In the genomic region with DNA sequence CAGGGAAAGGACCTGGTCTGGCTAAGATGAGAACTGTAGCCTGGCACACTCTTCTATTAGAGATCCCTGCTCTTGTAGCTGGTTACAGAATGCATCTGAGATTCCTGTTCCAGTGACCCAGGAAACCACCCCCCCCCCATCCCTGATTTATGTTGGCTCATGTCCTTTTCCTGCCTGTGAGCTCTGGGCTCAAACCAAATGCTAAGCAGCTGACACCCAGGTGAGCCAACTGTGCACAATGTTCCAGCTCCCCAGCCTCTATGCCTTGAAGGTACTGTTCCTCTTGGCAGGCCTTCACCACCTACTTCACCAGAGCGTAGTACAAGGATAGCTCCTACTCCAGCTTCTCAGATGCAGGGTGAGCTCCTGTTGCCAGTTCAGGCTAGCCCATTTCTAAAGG, we compare ENCODE assay signal across 12 mouse cellular contexts. TPM values are rescaled to one million over a fixed set of nuclear protein-coding genes. Genes with fewer than 3 reads are reported as not detected.
A peak's percentile ranks its signal among the peaks of the same experiment; 100 is the strongest.
DNase-seq lines count a peak whose midpoint lies in the region; ATAC-seq lines count a peak whose summit lies in the region.
"Had no signal": no experiment of that assay in that cellular context is flagged by ENCODE, and none has a peak within 500 bp of the region (broad histone marks: within the 10 kb centered on the region; RNA-seq: fewer than 3 reads in every experiment).

No protein-coding gene starts in this region.

- H3K9me3 ChIP-seq in kidney, embryonic 14.5 days (ENCODE audit: control insufficient read depth, low read length): no peaks in the 10 kb centered on the region
- no peaks in the 10 kb centered on the region for H3K9me3 ChIP-seq in intestine, embryonic 16.5 days (ENCODE audit: control insufficient read depth, low read length)
- H3K9me3 ChIP-seq: stomach, embryonic 15.5 days had no signal

- no peaks in the 10 kb centered on the region for H3K4me1 ChIP-seq in kidney, embryonic 14.5 days (ENCODE audit: control insufficient read depth, insufficient read depth, low read length)
- H3K4me1 ChIP-seq in intestine, embryonic 16.5 days (ENCODE audit: control insufficient read depth, insufficient read depth, low read length): no peaks in the 10 kb centered on the region

- no peak overlapping the region for H3K4me2 ChIP-seq in kidney, embryonic 14.5 days (replicated peaks; ENCODE audit: low read depth, low read length)
- H3K4me2 ChIP-seq in intestine, embryonic 16.5 days (ENCODE audit: low read depth, low read length): no peak overlapping the region
- H3K4me2 ChIP-seq: stomach, embryonic 15.5 days had no signal

- ATAC-seq in kidney, embryonic 14.5 days (ENCODE audit: low FRiP score, low TSS enrichment): 0 out of 2 replicates have a peak, but pooled peaks have one; percentile 4
- ATAC-seq in intestine, embryonic 16.5 days: no peak
- ATAC-seq: liver, postnatal 0 days had no signal

- H3K27me3 ChIP-seq in kidney, embryonic 14.5 days (ENCODE audit: control insufficient read depth, insufficient read depth, low read length): no peaks in the 10 kb centered on the region
- H3K27me3 ChIP-seq in intestine, embryonic 16.5 days (replicated peaks; ENCODE audit: control insufficient read depth, insufficient read depth, low read length): no peaks in the 10 kb centered on the region
- H3K27me3 ChIP-seq: stomach, embryonic 15.5 days had no signal

- 91% methylated on average over 1 of the region's 1 CpGs for WGBS in kidney, embryonic 14.5 days
- WGBS in intestine, embryonic 16.5 days: 91% methylated on average over 1 of the region's 1 CpGs

- no peaks in the 10 kb centered on the region for H3K36me3 ChIP-seq in kidney, embryonic 14.5 days (ENCODE audit: control insufficient read depth, insufficient read depth, low read length)
- no peaks in the 10 kb centered on the region for H3K36me3 ChIP-seq in intestine, embryonic 16.5 days (ENCODE audit: control insufficient read depth, insufficient read depth, low read length)
- H3K36me3 ChIP-seq: stomach, embryonic 15.5 days had no signal

- no peak overlapping the region for H3K4me3 ChIP-seq in kidney, embryonic 14.5 days (ENCODE audit: low read length)
- no peak overlapping the region for H3K4me3 ChIP-seq in intestine, embryonic 16.5 days (ENCODE audit: low read length)
- H3K4me3 ChIP-seq: erythroblast, embryonic 14.5 days; stomach, embryonic 15.5 days had no signal

- peak; percentile 51 for DNase-seq in heart, adult 8-10 months (ENCODE audit: low spot score)
- DNase-seq in heart, postnatal 4 days: no peak
- peak; percentile 94 for DNase-seq in brain, adult 2 months (ENCODE audit: low read depth, low spot score)
- DNase-seq in cerebellum, postnatal 10 days: peak; percentile 51 to 61
- DNase-seq in thymus, postnatal 36 days: no peak
- no peak for DNase-seq in ovary, postnatal 14 days (ENCODE audit: low spot score)
- DNase-seq: liver, postnatal 0 days had no signal

- no peak overlapping the region for H3K27ac ChIP-seq in kidney, embryonic 14.5 days (ENCODE audit: low read depth, low read length)
- H3K27ac ChIP-seq in intestine, embryonic 16.5 days (ENCODE audit: low read length): no peak overlapping the region
- H3K27ac ChIP-seq: stomach, embryonic 15.5 days had no signal

- H3K9ac ChIP-seq in kidney, embryonic 14.5 days (ENCODE audit: low read depth, low read length): no peak overlapping the region
- no peak overlapping the region for H3K9ac ChIP-seq in intestine, embryonic 16.5 days (ENCODE audit: low read depth, low read length)
- H3K9ac ChIP-seq: liver, postnatal 0 days; stomach, embryonic 15.5 days had no signal

RNA-seq across cellular contexts. Expression of gene Ccdc13, which starts 16.2 kb away (rescaled TPM):
- under 1 TPM in 2 of 4 experiments, not detected in 2; 0.12 to 0.27 TPM for total RNA-seq in heart, adult 8-10 months (2022)
- not detected for total RNA-seq in heart, postnatal 4 days (2021)
- polyA plus RNA-seq in kidney, embryonic 14.5 days (2014; fragmentation: Nextera tagmentation; extraction: Ambion mirVana): 0.16 and 0.69 TPM in 2 replicates
- 0.66 and 0.81 TPM in 2 replicates for polyA plus RNA-seq in intestine, embryonic 16.5 days (2015; fragmentation: Nextera tagmentation; extraction: Ambion mirVana)
- total RNA-seq: neutrophil, adult 5-6 weeks had no signal
- polyA plus RNA-seq: erythroblast, embryonic 14.5 days; liver, postnatal 0 days had no signal

RNA-seq across cellular contexts. Expression of gene Hhatl, which starts 30.7 kb away (rescaled TPM):
- total RNA-seq in heart, adult 8-10 months (2022): 100 to 1,000 TPM; 100 to 119 (median 118) TPM
- total RNA-seq in heart, postnatal 4 days (2021): 10 to 100 TPM; 72.5 to 84.4 TPM
- polyA plus RNA-seq in kidney, embryonic 14.5 days (2014; fragmentation: Nextera tagmentation; extraction: Ambion mirVana): not detected in 2 replicates
- 1.2 and 2.1 TPM in 2 replicates for polyA plus RNA-seq in intestine, embryonic 16.5 days (2015; fragmentation: Nextera tagmentation; extraction: Ambion mirVana)
- total RNA-seq: neutrophil, adult 5-6 weeks had no signal
- polyA plus RNA-seq: erythroblast, embryonic 14.5 days; liver, postnatal 0 days had no signal

RNA-seq across cellular contexts. Expression of gene Higd1a, which starts 35.1 kb away (rescaled TPM):
- total RNA-seq in heart, adult 8-10 months (2022): 100 to 1,000 TPM; 186 to 221 (median 198) TPM
- 100 to 1,000 TPM; 153 to 165 TPM for total RNA-seq in heart, postnatal 4 days (2021)
- polyA plus RNA-seq in kidney, embryonic 14.5 days (2014; fragmentation: Nextera tagmentation; extraction: Ambion mirVana): 133 and 175 TPM in 2 replicates
- polyA plus RNA-seq in intestine, embryonic 16.5 days (2015; fragmentation: Nextera tagmentation; extraction: Ambion mirVana): 149 and 162 TPM in 2 replicates

RNA-seq across cellular contexts. Expression of gene Klhl40, which starts 45.6 kb away (rescaled TPM):
- total RNA-seq in heart, adult 8-10 months (2022): 10 to 100 TPM; 17.9 to 23.6 (median 20.0) TPM
- total RNA-seq in heart, postnatal 4 days (2021): 10 to 100 TPM; 14.1 to 15.4 TPM
- polyA plus RNA-seq in kidney, embryonic 14.5 days (2014; fragmentation: Nextera tagmentation; extraction: Ambion mirVana): 0.08 TPM in 1 of 2 replicates, not detected in the other
- polyA plus RNA-seq in intestine, embryonic 16.5 days (2015; fragmentation: Nextera tagmentation; extraction: Ambion mirVana): 0.27 and 0.32 TPM in 2 replicates
- total RNA-seq: neutrophil, adult 5-6 weeks had no signal
- polyA plus RNA-seq: erythroblast, embryonic 14.5 days had no signal

Comparison
In these comparisons a context has a peak if more than half of its experiments do, and no peak if none do; other contexts are left out.
1. DNase-seq: peak in heart, adult 8-10 months (single experiment), brain, adult 2 months (single experiment) and cerebellum, postnatal 10 days (2 of 2); none in heart, postnatal 4 days (single experiment), thymus, postnatal 36 days (0 of 2) and ovary, postnatal 14 days (single experiment).